Mouse (Mus musculus) kidney, adult 18-20 months (tissue): ENCODE measurements around the gene Mypn.

Experiments used
- DNase-seq: peaks from one replicate; pipeline ENCODE4 v3.0.0; 2021

Mypn gene

GRCm38 (mm10) chr10:63153563-63153962 is 50.2 kb downstream of the Mypn start:
- peak; percentile 71 for DNase-seq

GRCm38 (mm10) chr10:63152358-63152757 is 51.4 kb downstream of the Mypn start:
- no peak for DNase-seq

- DNase-seq: peak; percentile 41
Observed at GRCm38 (mm10) chr10:63142660-63143059, 61.1 kb downstream of the Mypn start.

GRCm38 (mm10) chr10:63136436-63136835 is 67.3 kb downstream of the Mypn start:
- no peak for DNase-seq

- no peak for DNase-seq
Observed at GRCm38 (mm10) chr10:63135680-63136079, 68.1 kb downstream of the Mypn start.

GRCm38 (mm10) chr10:63133326-63133725 is 70.4 kb downstream of the Mypn start:
- DNase-seq: no peak

GRCm38 (mm10) chr10:63132356-63132755 is 71.4 kb downstream of the Mypn start:
- DNase-seq: no peak

GRCm38 (mm10) chr10:63130500-63130899 is 73.3 kb downstream of the Mypn start:
- DNase-seq: no peak

- no peak for DNase-seq
Observed at GRCm38 (mm10) chr10:63128256-63128655, 75.5 kb downstream of the Mypn start.

GRCm38 (mm10) chr10:63127156-63127555 is 76.6 kb downstream of the Mypn start:
- DNase-seq: no peak

- no peak for DNase-seq
Observed at GRCm38 (mm10) chr10:63126116-63126515, 77.6 kb downstream of the Mypn start.

- no peak for DNase-seq
Observed at GRCm38 (mm10) chr10:63125343-63125742, 78.4 kb downstream of the Mypn start.

GRCm38 (mm10) chr10:63124016-63124415 is 79.7 kb downstream of the Mypn start:
- DNase-seq: no peak

GRCm38 (mm10) chr10:63123141-63123540 is 80.6 kb downstream of the Mypn start:
- no peak for DNase-seq

GRCm38 (mm10) chr10:63122516-63122915 is 81.2 kb downstream of the Mypn start:
- peak; percentile 49 for DNase-seq

GRCm38 (mm10) chr10:63121961-63122360 is 81.8 kb downstream of the Mypn start:
- no peak for DNase-seq

- DNase-seq: no peak
Observed at GRCm38 (mm10) chr10:63119916-63120315, 83.8 kb downstream of the Mypn start.

- DNase-seq: no peak
Observed at GRCm38 (mm10) chr10:63117583-63117982, 86.2 kb downstream of the Mypn start.

- DNase-seq: no peak
Observed at GRCm38 (mm10) chr10:63116376-63116775, 87.4 kb downstream of the Mypn start.

- DNase-seq: no peak
Observed at GRCm38 (mm10) chr10:63115881-63116280, 87.9 kb downstream of the Mypn start.

- DNase-seq: no peak
Observed at GRCm38 (mm10) chr10:63113716-63114360, 89.9 kb downstream of the Mypn start.

GRCm38 (mm10) chr10:63113027-63113604 is 90.6 kb downstream of the Mypn start:
- DNase-seq: no peak

- DNase-seq: no peak
Observed at GRCm38 (mm10) chr10:63100657-63101056, 103.1 kb downstream of the Mypn start.

GRCm38 (mm10) chr10:63099941-63100562 is 103.7 kb downstream of the Mypn start:
- peak; percentile 20 for DNase-seq
